Mouse (Mus musculus) frontal cortex, postnatal 10 days (tissue): ENCODE results near the gene Krtap16-3.

Source experiments
- DNase-seq, 2 experiments: peaks; one replicate each; pipeline ENCODE4 v3.0.0; 2022; ENCODE audit warnings: low spot score in 2 of 2, mixed read lengths in 1 of 2

Gene Krtap16-3

DNA sequence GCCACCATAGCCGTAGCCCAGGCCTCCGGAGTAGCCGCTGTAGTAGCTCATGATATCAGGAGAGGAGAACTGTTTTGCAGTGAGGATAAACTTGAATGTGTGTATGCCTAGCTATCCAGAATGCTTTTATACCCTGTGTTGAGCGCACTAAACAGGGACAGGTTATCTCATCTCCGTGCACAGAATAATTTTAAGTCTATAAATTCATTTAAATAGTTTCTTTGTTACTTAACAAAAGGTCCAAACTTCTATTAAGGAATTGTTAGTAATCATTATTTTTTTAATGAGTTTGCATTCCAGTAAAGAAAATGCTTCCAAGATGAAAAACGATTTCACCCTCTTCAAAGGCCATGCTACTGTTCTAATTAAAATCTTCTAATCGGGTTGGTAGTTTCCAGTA, at the start of gene Krtap16-3:
Gene Krtap16-3, minus strand, starts transcription at position 101 of the 400 bp plus-strand sequence.
- DNase-seq, result no peak

DNA sequence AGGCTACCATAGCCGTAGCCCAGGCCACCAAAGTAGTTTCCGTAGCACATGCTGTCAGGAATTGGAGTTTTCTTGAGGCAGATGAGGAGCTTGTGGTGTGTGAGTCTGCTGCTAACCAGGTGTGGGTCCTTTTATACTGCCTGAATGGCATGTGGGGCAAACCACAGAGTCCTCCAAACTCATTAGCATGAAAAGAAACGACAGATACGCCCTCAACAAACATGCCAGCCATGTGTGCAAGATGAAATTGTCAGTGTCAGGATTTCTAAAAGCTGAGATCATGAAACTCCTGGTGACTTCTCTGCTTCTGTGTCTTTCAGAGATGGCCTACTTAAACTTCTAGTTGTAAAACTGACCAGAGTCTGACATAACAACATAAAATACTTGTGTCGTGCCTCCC, 48.0 kb upstream of the Krtap16-3 start, which contains the start of gene Krtap22-2:
Gene Krtap22-2, minus strand, starts transcription at position 101 of the 400 bp plus-strand sequence.
- no peak for DNase-seq

DNA sequence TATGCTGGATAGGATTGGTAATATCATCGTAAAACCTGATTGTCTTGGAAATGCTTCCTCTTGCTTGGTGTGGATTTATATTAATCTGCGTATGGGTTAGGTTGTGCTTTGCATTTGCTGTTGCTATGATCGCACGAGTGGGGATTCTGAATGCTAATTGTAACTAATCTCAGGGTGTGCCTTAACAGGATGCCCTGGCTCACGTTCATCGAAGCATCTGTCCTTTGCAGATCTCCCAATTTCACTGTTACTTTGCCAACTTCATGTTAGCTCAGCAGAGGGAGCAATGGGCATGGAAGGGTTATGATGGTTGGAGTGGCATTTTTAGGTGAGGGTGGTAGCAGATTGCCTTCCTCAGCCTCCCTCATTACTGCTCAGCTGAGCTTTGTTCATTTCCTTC, 21.6 kb downstream of the Krtap16-3 start:
- no peak for DNase-seq

DNA sequence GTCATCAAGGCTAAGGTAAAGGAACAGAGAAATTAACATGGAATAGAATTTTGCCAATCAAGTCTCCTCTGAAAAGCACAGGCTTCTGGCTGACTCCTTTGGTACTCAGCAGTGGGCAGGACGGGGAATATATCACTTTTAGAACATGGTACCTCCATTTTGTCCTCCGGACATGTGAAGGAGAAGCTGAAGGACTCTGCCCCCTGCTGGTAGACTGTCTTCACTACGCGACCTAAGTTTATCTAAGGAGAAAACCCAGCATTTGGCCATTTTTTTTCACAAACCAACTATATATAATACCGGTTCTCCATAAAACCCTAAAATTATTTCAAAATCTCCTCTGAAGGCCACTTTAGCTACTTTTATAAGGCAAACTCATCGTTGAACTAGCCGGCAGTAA, 24.4 kb downstream of the Krtap16-3 start:
- DNase-seq, result no peak

DNA sequence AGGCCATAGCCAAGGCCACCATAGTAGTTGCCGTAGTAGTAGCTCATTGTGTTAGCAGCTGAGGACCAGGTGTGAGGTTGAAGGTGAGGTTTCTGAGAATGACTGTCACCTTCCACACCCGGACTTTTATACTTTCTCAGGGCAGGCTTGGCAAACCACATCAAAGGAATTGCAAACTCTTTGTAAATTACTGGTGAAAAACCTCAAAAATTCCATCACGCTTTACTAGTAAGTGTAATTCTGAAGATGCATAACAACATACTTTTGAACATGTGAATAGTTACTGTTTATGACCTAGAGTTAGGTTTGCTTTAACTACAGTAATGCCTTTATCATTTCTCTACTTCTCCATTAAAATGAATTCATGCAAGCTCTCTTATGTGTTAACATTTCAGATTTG, 30.5 kb downstream of the Krtap16-3 start, which contains the start of gene Krtap19-9b:
Gene Krtap19-9b, minus strand, starts transcription at position 101 of the 400 bp plus-strand sequence.
- no peak for DNase-seq
